Mouse (Mus musculus) left cerebral cortex, adult 11 months (tissue): Measurements from ENCODE around the gene Nav2.

Experiments used
- DNase-seq: peaks from one replicate; pipeline ENCODE4 v3.0.0; 2022; ENCODE audit warnings: low spot score

Nav2 gene

GRCm38 (mm10) chr7:49283507-49284361, 375.2 kb downstream of the Nav2 start:
- DNase-seq: no peak

GRCm38 (mm10) chr7:49288186-49288585, 379.7 kb downstream of the Nav2 start:
- DNase-seq: no peak

- DNase-seq: no peak
Measured at GRCm38 (mm10) chr7:49290308-49290707, 381.8 kb downstream of the Nav2 start.

GRCm38 (mm10) chr7:49291208-49291892, 382.8 kb downstream of the Nav2 start:
- DNase-seq: no peak

- no peak for DNase-seq
Measured at GRCm38 (mm10) chr7:49297148-49297547, 388.6 kb downstream of the Nav2 start.

GRCm38 (mm10) chr7:49298431-49298839, 389.9 kb downstream of the Nav2 start:
- DNase-seq: no peak

GRCm38 (mm10) chr7:49301487-49301886, 393.0 kb downstream of the Nav2 start:
- no peak for DNase-seq

GRCm38 (mm10) chr7:49303600-49304411, 395.3 kb downstream of the Nav2 start:
- no peak for DNase-seq

GRCm38 (mm10) chr7:49307717-49308116, 399.2 kb downstream of the Nav2 start:
- DNase-seq: no peak

GRCm38 (mm10) chr7:49309746-49310145, 401.2 kb downstream of the Nav2 start:
- DNase-seq: no peak

- DNase-seq: no peak
Measured at GRCm38 (mm10) chr7:49313945-49314344, 405.4 kb downstream of the Nav2 start.

- DNase-seq: no peak
Measured at GRCm38 (mm10) chr7:49315033-49315432, 406.5 kb downstream of the Nav2 start.

- no peak for DNase-seq
Measured at GRCm38 (mm10) chr7:49316600-49316999, 408.1 kb downstream of the Nav2 start.

- DNase-seq: no peak
Measured at GRCm38 (mm10) chr7:49318183-49318897, 409.8 kb downstream of the Nav2 start.

GRCm38 (mm10) chr7:49318898-49319293, 410.4 kb downstream of the Nav2 start:
- no peak for DNase-seq

- no peak for DNase-seq
Measured at GRCm38 (mm10) chr7:49319981-49320380, 411.5 kb downstream of the Nav2 start.

GRCm38 (mm10) chr7:49321124-49321531, 412.6 kb downstream of the Nav2 start:
- no peak for DNase-seq

GRCm38 (mm10) chr7:49322179-49322578, 413.7 kb downstream of the Nav2 start:
- DNase-seq: no peak

GRCm38 (mm10) chr7:49324575-49324974, 416.1 kb downstream of the Nav2 start:
- no peak for DNase-seq

- DNase-seq: no peak
Measured at GRCm38 (mm10) chr7:49326136-49326722, 417.7 kb downstream of the Nav2 start.

GRCm38 (mm10) chr7:49326967-49327742, 418.6 kb downstream of the Nav2 start:
- DNase-seq: no peak
